Mouse (Mus musculus) liver, embryonic 14.5 days (tissue): ENCODE data around the gene Arhgap40. TPM values are rescaled to one million over a fixed set of nuclear protein-coding genes. Genes with fewer than 3 reads are reported as not detected.
A peak's percentile ranks its signal among the peaks of the same experiment; 100 is the strongest.

Experiments
- ATAC-seq: fragments of 200-750 bp; cut with Nextera tagmentation; 2 replicates; pipeline ENCODE4 v1.8.0; 2017; ENCODE audit warnings: moderate number of reproducible peaks, mild to moderate bottlenecking, moderate library complexity; ENCODE audit not compliant: insufficient read depth
- DNase-seq, 3 experiments: peaks; one replicate each; pipeline ENCODE4 v3.0.0-alpha.2; 2012 to 2013; ENCODE audit warnings: low read depth in 3 of 3, low spot score in 3 of 3
- H3K27ac ChIP-seq: fragments of 300-500 bp; sonication (generic); 2 replicates; pipeline ENCODE4 v1.5.1; 2014; ENCODE audit warnings: moderate library complexity, mild to moderate bottlenecking, control low read depth, inconsistent platforms
- H3K27me3 ChIP-seq: fragments of 300-500 bp; sonication (generic); 2 replicates; pipeline ENCODE4 v1.6.1; 2014; ENCODE audit warnings: mild to moderate bottlenecking, low read length, moderate library complexity; ENCODE audit not compliant: control insufficient read depth, insufficient read depth
- H3K36me3 ChIP-seq: fragments of 300-500 bp; sonication (generic); replicated peaks from 2 replicates; pipeline ENCODE4 v1.6.1; 2014; ENCODE audit warnings: low read depth; ENCODE audit not compliant: control insufficient read depth, insufficient read depth
- H3K4me1 ChIP-seq, 2 experiments: fragments of 200-500 bp in 1 of 2; fragments of 300-500 bp in 1 of 2; sonication (generic) in 1 of 2; replicated peaks; 2 replicates each; pipeline ENCODE4 v1.6.1; 2012 to 2014; ENCODE audit warnings: antibody characterized with exemption in 1 of 2, inconsistent platforms in 1 of 2, low read length in 1 of 2; ENCODE audit not compliant: control insufficient read depth in 2 of 2, insufficient read depth in 2 of 2
- H3K4me2 ChIP-seq: fragments of 300-500 bp; sonication (generic); 2 replicates; pipeline ENCODE4 v1.6.1; 2014; ENCODE audit warnings: low read depth, mild to moderate bottlenecking, control low read depth, moderate library complexity
- H3K4me3 ChIP-seq, 2 experiments: fragments of 200-500 bp in 1 of 2; fragments of 300-500 bp in 1 of 2; sonication (generic) in 1 of 2; 2 replicates each; pipeline ENCODE4 v1.5.1; 2012 to 2014; ENCODE audit warnings: low read depth in 2 of 2, low read length in 2 of 2, mild to moderate bottlenecking in 2 of 2, control low read depth in 1 of 2, inconsistent platforms in 1 of 2, moderate library complexity in 1 of 2; ENCODE audit not compliant: insufficient read depth in 1 of 2
- H3K9ac ChIP-seq: fragments of 300-500 bp; sonication (generic); replicated peaks from 2 replicates; pipeline ENCODE4 v1.6.1; 2014; ENCODE audit warnings: mild to moderate bottlenecking, control low read depth, moderate library complexity
- H3K9me3 ChIP-seq: fragments of 300-500 bp; sonication (generic); 2 replicates; pipeline ENCODE4 v1.6.1; 2016; ENCODE audit warnings: low read length, mixed read lengths; ENCODE audit not compliant: control insufficient read depth
- CTCF ChIP-seq: IDR thresholded peaks from 2 replicates; pipeline ENCODE4 v1.5.1; 2016; ENCODE audit warnings: antibody characterized with exemption, low read depth, control low read depth
- EP300 ChIP-seq: IDR thresholded peaks from 2 replicates; pipeline ENCODE4 v1.6.1; 2016; ENCODE audit warnings: antibody characterized with exemption, low read depth
- WGBS: fragments of 180-500 bp; shearing (Covaris S2); extraction: QIAGEN DNeasy Blood & Tissue Kit; methylation state at CpG from one replicate; pipeline ENCODE4 v1.1.7; 2014; ENCODE audit not compliant: insufficient replicate concordance; 5-methylcytosine and 5-hydroxymethylcytosine counted together
- polyA plus RNA-seq, 2 experiments: library from polyadenylated mRNA; depleted of rRNA in 1 of 2; stranded (reverse) in 1 of 2; unstranded in 1 of 2; fragments of >200 nt; fragmentation: Nextera tagmentation in 1 of 2; extraction: Ambion mirVana in 1 of 2; gene quantifications; 2 replicates each; pipeline versions ENCODE4 v1.2.1 to v1.2.3; 2012 to 2014

Arhgap40 gene
- polyA plus RNA-seq, 2 experiments = 0.03 TPM; not detected in 1

DNA sequence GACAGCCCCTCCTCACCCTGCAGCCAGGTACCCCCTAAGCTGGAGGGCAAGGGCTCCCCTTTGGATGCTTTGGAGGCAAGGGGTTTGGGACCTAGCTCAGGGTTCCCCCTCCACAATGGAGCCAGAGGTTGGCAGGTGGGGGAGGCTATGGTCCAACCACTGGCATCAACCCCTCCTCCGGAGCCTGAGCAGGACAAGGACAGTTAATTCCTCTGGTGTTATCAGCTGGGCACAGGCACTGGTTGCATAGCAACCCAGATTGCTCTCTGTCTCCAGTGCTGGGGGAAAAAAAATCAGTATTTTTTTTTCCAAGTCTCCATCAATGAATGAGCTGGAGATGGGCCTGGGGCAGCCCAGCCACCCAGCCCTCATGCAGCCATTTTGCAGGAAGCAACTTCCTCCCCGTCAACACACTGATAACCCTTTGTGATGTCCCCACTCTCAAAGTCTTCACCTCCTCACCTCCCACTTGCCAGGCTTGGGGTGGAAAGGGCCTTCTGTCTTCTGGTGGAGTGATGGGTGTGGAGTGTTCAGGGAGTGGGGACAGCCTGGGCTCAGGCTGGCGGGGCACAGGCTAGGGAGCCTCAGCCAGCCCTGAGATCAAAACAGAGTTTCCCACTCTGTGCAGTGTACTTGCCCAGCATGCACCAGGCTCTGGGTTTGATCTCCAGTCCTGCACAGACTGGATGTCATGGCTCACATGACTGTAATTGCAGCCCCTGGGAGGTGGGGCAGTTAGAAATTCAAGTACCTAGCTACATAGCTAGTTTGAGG, 49.0 kb downstream of the Arhgap40 start:
- Histone ChIP-seq H3K27ac (no peak overlapping the region), H3K4me1 (no peaks in the 10 kb centered on the region), H3K9ac (no peak overlapping the region), H3K9me3 (no peaks in the 10 kb centered on the region), H3K4me3 (no peak overlapping the region), H3K27me3 (no peaks in the 10 kb centered on the region), H3K4me2 (no peak overlapping the region), H3K36me3 (no peaks in the 10 kb centered on the region)
- no peak for ATAC-seq
- TF ChIP-seq EP300 = no peak
- TF ChIP-seq CTCF = no peak
- DNase-seq = no peak
- WGBS = 25% methylated on average over 3 of the region's 3 CpGs

DNA sequence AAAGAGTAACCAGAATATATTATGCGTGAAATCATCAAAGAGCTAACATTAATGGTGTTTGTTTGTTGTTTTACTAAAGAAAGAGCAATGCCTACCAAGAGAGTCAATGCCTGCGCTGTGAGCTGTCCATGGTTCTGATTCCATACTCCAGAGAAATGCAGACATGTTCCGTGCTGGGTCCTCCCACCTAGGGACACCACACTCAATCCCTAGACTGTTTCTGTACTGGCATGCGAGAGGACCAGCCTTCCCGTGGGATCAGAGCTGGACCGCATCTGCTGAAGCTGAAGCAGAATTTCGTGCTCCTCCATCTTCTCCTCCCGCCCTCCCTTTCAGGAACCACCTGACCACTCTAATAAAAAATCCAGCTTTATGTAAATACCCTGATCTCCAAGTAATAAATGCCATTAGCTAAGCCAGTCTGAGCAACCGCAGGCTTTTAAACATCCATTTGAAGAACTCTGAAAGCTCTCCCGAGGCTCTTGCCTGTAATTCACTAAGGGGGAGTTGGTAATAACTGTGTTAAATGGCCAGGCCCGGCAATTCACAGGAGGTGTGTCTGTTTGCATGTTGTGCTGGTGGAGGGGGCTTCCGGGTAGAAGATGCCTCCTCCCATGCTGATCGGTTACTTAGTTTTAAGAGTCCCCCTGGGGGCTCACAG, 58.0 kb downstream of the Arhgap40 start:
- no peaks in the 10 kb centered on the region for H3K27me3 ChIP-seq
- peak in 1 of 3 experiments; percentile 33 for DNase-seq
- H3K4me3 ChIP-seq = no peak overlapping the region
- H3K4me1 ChIP-seq = no peaks in the 10 kb centered on the region
- TF ChIP-seq EP300 (no peak), CTCF (no peak)
- no peaks in the 10 kb centered on the region for H3K9me3 ChIP-seq
- 23% methylated on average over 13 of the region's 13 CpGs for WGBS
- ATAC-seq = no peak
- H3K36me3 ChIP-seq = no peaks in the 10 kb centered on the region
- H3K9ac ChIP-seq = no peak overlapping the region
- no peak overlapping the region for H3K27ac ChIP-seq
- H3K4me2 ChIP-seq = no peak overlapping the region

DNA sequence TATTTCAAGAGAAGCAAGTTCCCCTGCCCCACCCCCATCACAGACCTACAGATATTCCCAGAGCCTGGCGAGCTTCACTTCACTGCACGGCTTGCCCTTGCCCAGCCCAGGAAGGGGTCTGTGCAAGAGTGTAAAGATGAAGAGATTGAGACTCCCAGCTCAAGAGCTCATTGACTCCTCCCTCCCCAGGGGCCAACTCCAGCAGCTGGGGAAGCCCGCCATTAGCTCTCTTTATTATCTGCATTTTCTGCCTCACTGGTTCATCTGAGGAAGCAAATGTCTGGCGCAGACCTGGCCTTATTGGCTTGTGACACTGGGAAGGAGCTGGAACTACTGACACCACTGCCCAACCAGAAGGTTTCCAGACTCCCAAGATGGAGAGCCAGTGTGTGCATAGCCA, 67.4 kb downstream of the Arhgap40 start:
- no peak for TF ChIP-seq EP300
- DNase-seq (no peak), ATAC-seq (no peak)
- Histone ChIP-seq H3K4me2 (no peak overlapping the region), H3K4me1 (peaks cover 0 to 4% of the 10 kb centered on the region in 2 experiments; a peak in 2 of 4 replicates), H3K4me3 (no peak overlapping the region), H3K36me3 (no peaks in the 10 kb centered on the region), H3K9me3 (no peaks in the 10 kb centered on the region), H3K9ac (no peak overlapping the region), H3K27ac (no peak overlapping the region), H3K27me3 (no peaks in the 10 kb centered on the region)
- 49% methylated on average over 4 of the region's 4 CpGs for WGBS

DNA sequence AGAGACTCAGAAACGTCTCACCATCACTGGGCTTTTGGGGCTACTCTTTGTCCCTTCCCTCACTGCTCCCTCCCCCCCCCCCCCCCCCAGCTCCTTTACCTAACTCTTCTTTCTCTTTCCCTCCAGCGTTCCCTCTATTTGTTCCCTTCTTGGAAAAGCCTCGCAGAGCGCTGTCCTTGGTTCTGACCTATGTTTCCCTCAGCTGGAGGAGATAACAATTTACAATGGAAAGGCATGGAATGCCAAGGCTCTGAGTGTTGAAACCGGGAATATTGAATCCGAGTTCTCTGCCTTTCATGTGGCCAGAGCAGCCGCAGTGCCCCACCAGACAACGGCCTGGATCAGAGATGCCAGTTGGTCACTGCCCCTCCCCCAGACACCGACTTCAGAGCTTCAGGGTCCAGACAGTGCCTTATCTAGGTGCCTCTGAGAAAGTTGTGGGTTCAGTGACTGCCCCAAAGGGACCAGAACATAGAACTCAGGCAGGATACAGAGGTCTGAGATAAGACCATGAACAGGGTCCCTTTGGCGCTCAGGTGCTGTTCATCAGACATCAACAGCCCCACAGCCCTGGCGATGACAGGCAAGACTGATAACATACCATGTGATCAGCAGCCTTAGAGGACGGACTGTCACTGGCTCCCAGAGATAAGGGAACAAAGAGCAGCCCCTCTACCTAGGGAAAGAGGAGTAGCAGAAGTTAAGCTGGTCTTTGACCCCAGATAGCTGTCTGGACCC, 72.2 kb downstream of the Arhgap40 start:
- WGBS = 3% methylated on average over 12 of the region's 12 CpGs
- no peak for TF ChIP-seq CTCF
- TF ChIP-seq EP300 = peak; percentile 30; the same call in 1 of the 2 replicates
- Histone ChIP-seq H3K4me2 (no peak overlapping the region), H3K36me3 (no peaks in the 10 kb centered on the region), H3K4me1 (peaks cover 0 to 5% of the 10 kb centered on the region in 2 experiments; a peak in 2 of 4 replicates), H3K4me3 (no peak overlapping the region), H3K9me3 (no peaks in the 10 kb centered on the region), H3K27ac (no peak overlapping the region), H3K9ac (no peak overlapping the region), H3K27me3 (no peaks in the 10 kb centered on the region; the same call in 1 of the 2 replicates)
- ATAC-seq = peak; percentile 88
- DNase-seq = peak in 2 of 3 experiments; percentile 7 to 17
